Mouse (Mus musculus) heart, postnatal 10 days (tissue): Measurements from ENCODE around the gene Mn1. TPM values are rescaled to one million over a fixed set of nuclear protein-coding genes. Genes with fewer than 3 reads are reported as not detected.

Source experiments
- DNase-seq, 2 experiments: peaks; one replicate each; pipeline ENCODE4 v3.0.0; 2021
- intact Hi-C: fragments of 180-260 bp; cut with DNase I; formaldehyde crosslinking; loops from one replicate; pipeline ENCODE4 v1.15.1; 2025
- total RNA-seq, 2 experiments: library from RNA; stranded (reverse); gene quantifications; 2 replicates each; pipeline ENCODE4 v1.2.3; 2021

Mn1 gene
- total RNA-seq, 2 experiments from 2014 or later = 17.5 to 18.9 TPM

- intact Hi-C loops = no loop called here
- DNase-seq = no peak
Observed at GRCm38 (mm10) chr5:111469195-111469882, 52.2 kb downstream of the Mn1 start.

DNA sequence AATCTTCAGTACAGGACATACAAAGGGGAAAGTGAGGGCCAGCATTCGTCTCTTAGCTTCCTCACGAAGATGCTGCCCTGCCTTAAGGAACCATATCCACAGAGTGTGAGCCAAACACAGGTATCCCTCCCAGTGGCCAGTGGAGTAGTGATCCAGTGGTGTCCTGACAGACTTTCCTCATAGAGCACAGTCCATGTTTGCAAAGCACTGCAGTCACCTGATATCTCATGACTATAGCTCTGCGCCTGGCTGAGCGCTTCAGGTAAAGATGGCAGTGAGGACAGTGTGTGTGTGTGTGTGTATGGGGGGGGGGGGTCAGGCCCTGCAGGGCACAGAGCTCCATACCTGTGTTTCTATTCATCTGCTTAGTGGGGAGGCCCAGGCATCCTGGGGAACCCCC, 53.7 kb downstream of the Mn1 start:
- no peak for DNase-seq
- intact Hi-C loops = no loop called here

DNA sequence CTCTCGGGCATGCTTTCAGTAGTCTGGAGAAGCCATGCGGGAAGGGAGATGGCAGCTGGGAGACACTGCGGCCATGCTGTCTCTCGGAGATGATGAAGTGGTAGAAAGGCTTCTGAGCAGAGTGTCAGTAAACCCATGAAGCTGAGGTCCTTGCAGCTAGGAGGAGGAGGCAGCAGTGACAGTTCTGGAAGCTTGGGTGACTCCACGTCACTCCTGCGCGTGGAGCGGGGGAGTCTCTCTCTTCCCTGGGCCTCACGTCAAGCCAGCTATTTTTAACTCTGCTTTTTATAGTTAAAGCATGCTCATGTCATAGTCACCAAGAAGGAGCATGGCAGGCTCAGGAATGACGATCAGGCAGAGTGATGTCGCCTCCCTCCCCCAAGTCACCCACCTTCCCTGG, 56.3 kb downstream of the Mn1 start:
- peak; percentile 59 to 70 for DNase-seq
- intact Hi-C loops = no loop called here

- intact Hi-C loops = no loop called here
- no peak for DNase-seq
Observed at GRCm38 (mm10) chr5:111475721-111476120, 58.6 kb downstream of the Mn1 start.

- no peak for DNase-seq
Observed at GRCm38 (mm10) chr5:111476141-111476540, 59.0 kb downstream of the Mn1 start.

GRCm38 (mm10) chr5:111485907-111486306, 68.7 kb downstream of the Mn1 start:
- no peak for DNase-seq
- intact Hi-C loops = no loop called here

More at GRCm38 (mm10) chr5:111476141-111476540, 59.0 kb downstream of the Mn1 start:
- intact Hi-C loops = no loop called here

DNA sequence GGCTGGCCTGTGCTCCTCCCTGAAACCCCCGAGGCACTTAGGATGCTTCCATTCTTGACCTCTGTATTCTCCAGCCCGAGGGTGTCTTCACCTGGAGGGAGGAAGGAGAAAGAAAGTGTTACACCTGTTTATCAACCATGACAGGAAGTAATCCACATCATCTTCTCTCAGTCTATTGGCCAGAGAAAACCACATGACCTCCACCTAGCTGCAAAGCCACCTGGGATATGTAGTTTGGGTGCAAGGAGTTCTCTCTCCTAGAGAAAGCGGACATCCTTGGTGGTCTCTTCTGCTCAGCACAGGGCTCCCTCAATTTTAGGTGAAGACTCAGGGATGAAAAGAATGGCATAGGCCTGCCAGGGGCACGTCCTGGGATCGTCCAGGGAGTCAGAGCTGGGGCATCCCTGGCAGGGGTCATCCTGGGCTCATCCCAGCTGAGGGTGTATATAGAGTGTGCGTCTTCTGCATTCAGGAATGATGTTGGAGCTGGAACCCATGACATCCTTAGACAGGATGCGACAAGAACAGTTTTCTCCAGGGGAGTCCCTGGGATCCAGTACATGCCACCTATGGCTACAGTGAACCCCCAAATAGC, 72.0 kb downstream of the Mn1 start:
- intact Hi-C loops = no loop called here
- DNase-seq = peak in 1 of 2 experiments; percentile 42

- peak; percentile 85 to 89 for DNase-seq
- intact Hi-C loops = loop anchor here (2.0 kb wide), 1 partner anchor 74 kb away; the partner anchor contains the start of gene Mn1
Observed at GRCm38 (mm10) chr5:111490599-111490998, 73.4 kb downstream of the Mn1 start.

DNA sequence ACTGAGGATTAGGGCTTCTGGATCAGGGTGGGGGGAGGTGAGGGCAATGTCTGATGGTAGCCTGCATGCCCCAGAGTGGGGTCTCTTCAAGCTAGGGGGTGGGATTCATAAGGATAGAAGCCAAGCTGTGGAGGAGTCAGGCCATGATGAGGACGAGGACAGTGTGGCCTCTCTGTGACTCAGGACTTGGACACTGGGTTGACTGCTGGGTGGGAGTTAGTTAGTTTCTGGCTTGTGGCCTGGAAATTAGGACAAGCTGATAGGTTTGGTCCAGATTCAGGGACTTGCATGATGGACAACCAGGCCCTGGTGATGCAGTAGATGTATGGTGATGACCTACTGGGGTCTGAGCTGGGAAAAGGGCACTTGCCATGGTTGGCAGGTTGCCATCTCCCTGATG, 74.3 kb downstream of the Mn1 start:
- intact Hi-C loops = loop anchor here (2.0 kb wide), 1 partner anchor 75 kb away; the partner anchor contains the start of gene Mn1

DNA sequence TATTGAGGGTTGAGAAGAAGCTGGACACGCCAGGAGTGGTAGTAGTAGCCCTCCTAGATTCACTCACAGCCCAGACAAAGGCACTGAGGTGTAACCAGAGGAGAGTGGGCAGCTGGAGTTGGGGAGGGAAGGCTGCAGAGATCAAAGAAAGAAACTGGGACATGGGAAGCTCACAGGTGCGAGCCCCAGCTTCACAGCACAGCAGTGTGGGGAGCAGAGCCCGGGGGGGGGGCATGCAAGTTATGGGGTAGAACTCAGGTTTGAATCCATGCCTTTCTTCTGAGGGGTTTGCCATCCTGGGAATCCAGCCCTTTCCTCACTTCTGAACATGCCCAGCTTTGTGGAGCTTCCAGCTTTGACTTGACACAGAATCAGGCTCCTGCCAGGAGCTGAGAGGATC, 82.9 kb downstream of the Mn1 start:
- intact Hi-C loops = no loop called here
- DNase-seq = no peak

More for the DNA sequence above, 74.3 kb downstream of the Mn1 start:
- DNase-seq = peak; percentile 58 to 68

DNA sequence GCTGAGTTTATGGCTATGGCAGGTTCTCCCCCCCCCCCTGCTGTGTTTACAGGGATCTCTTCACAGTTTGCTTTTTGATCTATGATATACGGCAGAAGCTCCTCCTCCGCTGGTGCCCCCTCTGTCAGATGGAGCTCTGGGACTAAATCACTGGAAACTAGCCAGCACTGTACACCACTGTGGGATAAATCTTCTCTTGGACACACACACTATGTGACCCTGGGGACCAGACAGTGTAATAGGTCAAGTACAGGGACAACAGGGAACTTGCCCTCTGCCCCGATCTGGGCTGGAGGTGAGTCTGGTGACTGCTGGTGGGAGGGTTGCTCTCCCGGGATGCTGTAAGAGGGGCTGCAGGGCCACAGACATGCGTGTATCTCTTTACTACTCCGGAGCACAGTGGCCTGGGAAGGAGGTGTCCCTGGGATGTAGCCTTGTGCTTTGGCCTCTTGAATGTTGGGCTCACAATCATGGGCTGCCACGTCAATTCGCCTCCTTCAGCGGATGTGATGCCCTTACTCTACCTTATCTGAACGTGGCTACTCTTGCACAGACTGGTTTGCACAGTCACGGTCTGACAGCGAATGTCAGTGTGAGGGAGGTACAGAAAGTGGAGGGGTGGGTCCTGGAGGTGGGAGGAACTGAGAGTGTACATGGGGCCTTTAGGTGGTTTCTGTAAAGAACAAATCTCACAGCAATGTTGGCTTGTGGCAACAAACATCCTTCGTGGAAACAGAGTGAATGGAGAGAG, 84.7 kb downstream of the Mn1 start:
- intact Hi-C loops = no loop called here
- DNase-seq = no peak

DNA sequence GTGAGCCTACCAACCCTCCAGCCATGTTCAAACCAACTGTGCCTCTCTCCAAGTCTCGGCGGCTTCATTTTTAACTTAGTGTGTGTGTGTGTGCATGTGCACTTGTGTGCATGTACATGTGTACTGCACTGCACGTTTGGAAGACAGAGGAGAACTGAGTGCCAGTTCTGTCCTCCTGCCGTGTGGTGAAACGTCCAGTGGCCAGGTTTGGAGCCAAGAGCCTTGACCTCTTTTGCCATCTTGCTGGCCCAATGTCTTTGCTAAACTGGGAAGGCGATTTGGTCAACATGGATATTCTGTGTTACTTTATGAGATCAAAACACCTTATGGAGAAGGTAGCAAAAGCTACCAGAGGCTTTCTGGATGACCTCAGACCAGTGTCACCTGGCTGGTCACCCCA, 88.1 kb downstream of the Mn1 start:
- intact Hi-C loops = no loop called here
- no peak for DNase-seq

DNA sequence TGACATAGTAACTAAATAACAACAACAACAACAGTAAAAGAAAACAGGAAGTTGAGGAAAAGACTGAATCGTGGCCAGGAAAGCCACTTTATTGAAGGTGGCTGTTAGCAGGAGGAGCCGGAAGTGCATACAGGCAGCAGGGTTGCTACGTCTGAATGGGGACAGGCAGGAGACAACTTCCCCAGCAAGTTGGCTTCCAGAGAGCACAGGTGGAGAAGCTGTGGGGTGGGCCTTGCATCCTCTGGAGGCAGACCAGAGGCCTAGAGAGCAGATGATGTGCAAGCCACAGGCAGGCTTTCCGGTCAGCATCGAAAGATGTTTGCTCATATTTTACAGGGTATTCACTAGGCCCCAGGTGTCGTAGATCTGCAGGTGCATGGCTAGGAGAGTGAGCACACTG, 88.7 kb downstream of the Mn1 start:
- intact Hi-C loops = no loop called here
- DNase-seq = no peak

GRCm38 (mm10) chr5:111506410-111506809, 89.2 kb downstream of the Mn1 start:
- intact Hi-C loops = no loop called here
- peak; percentile 33 to 58 for DNase-seq

Other genes with a start within 250 kb of the Mn1 start
- 10 to 100 TPM; 55.4 to 57.8 TPM for gene Pitpnb, start 86.6 kb upstream of the Mn1 start, total RNA-seq